Mouse (Mus musculus) lung, embryonic 16.5 days (tissue): Measurements from ENCODE around the gene Vmn1r206. TPM values are rescaled to one million over a fixed set of nuclear protein-coding genes. Genes with fewer than 3 reads are reported as not detected.
"Not testable (repeated sequence)": the region's sequence is repeated elsewhere in the genome, so short reads cannot be mapped to it uniquely, and the experiment has no call there.

ENCODE experiments used
- ATAC-seq: fragments of 200-750 bp; cut with Nextera tagmentation; 2 replicates; pipeline ENCODE4 v1.8.0; 2017; ENCODE audit warnings: low read depth, mild to moderate bottlenecking, moderate library complexity
- H3K27ac ChIP-seq: fragments of 300-500 bp; sonication (generic); 2 replicates; pipeline ENCODE4 v1.5.1; 2014; ENCODE audit warnings: mild to moderate bottlenecking, control low read depth, low read length
- H3K27me3 ChIP-seq: fragments of 300-500 bp; sonication (generic); 2 replicates; pipeline ENCODE4 v1.6.1; 2014; ENCODE audit warnings: low read depth, low read length, mixed read lengths; ENCODE audit not compliant: control insufficient read depth, insufficient read depth
- H3K36me3 ChIP-seq: fragments of 300-500 bp; sonication (generic); 2 replicates; pipeline ENCODE4 v1.6.1; 2014; ENCODE audit warnings: low read length; ENCODE audit not compliant: control insufficient read depth, insufficient read depth
- H3K4me1 ChIP-seq: fragments of 300-500 bp; sonication (generic); replicated peaks from 2 replicates; pipeline ENCODE4 v1.6.1; 2014; ENCODE audit warnings: low read length, mixed read lengths; ENCODE audit not compliant: control insufficient read depth, insufficient read depth
- H3K4me2 ChIP-seq: fragments of 300-500 bp; sonication (generic); 2 replicates; pipeline ENCODE4 v1.6.1; 2014; ENCODE audit warnings: low read depth, low read length, control low read depth
- H3K4me3 ChIP-seq: fragments of 300-500 bp; sonication (generic); 2 replicates; pipeline ENCODE4 v1.5.1; 2014; ENCODE audit warnings: mild to moderate bottlenecking, low read length, control low read depth
- H3K9ac ChIP-seq: fragments of 300-500 bp; sonication (generic); 2 replicates; pipeline ENCODE4 v1.6.1; 2014; ENCODE audit warnings: low read length, control low read depth
- H3K9me3 ChIP-seq: fragments of 300-500 bp; sonication (generic); 2 replicates; pipeline ENCODE4 v1.6.1; 2016; ENCODE audit warnings: low read length; ENCODE audit not compliant: control insufficient read depth
- WGBS: fragments of 180-500 bp; shearing (Covaris S2); extraction: QIAGEN DNeasy Blood & Tissue Kit; methylation state at CpG from one replicate; pipeline ENCODE4 v1.1.7; 2014; 5-methylcytosine and 5-hydroxymethylcytosine counted together
- polyA plus RNA-seq: library from polyadenylated mRNA; unstranded; fragments of >200 nt; fragmentation: Nextera tagmentation; extraction: Ambion mirVana; gene quantifications from 2 replicates; pipeline ENCODE4 v1.2.1, GENCODE M21; 2015

Gene Vmn1r206
- polyA plus RNA-seq: not detected in 2 replicates

- not testable (repeated sequence) for H3K9ac ChIP-seq, H3K27ac ChIP-seq, H3K27me3 ChIP-seq, H3K4me2 ChIP-seq, H3K9me3 ChIP-seq, H3K4me3 ChIP-seq, ATAC-seq, H3K4me1 ChIP-seq, H3K36me3 ChIP-seq
These were observed at the start of gene Vmn1r206 for GRCm38 (mm10) chr13:22624151-22624550. Gene Vmn1r206 (minus strand): TSS chr13:22624251.

- H3K27me3 ChIP-seq: no peaks in the 10 kb centered on the region
- 78% methylated on average over 3 of the region's 3 CpGs for WGBS
- H3K36me3 ChIP-seq: no peaks in the 10 kb centered on the region
- H3K9ac ChIP-seq: no peak within 1 kb of the TSS
- no peak within 1 kb of the TSS for H3K27ac ChIP-seq
- no peaks in the 10 kb centered on the region for H3K4me1 ChIP-seq
- H3K9me3 ChIP-seq: no peaks in the 10 kb centered on the region
- H3K4me2 ChIP-seq: no peak within 1 kb of the TSS
- H3K4me3 ChIP-seq: no peak within 1 kb of the TSS
- ATAC-seq: no peak
These were observed 31.2 kb downstream of the Vmn1r206 start, which contains the start of gene Vmn1r205 for GRCm38 (mm10) chr13:22592900-22593299. Gene Vmn1r205 (minus strand): TSS chr13:22593000.

GRCm38 (mm10) chr13:22583336-22583735 lies 40.7 kb downstream of the Vmn1r206 start:
- H3K9me3 ChIP-seq, H3K27ac ChIP-seq, H3K4me2 ChIP-seq, H3K9ac ChIP-seq, H3K4me1 ChIP-seq, ATAC-seq, H3K36me3 ChIP-seq, H3K4me3 ChIP-seq, H3K27me3 ChIP-seq: not testable (repeated sequence)
- WGBS: 77% methylated on average over 14 of the region's 14 CpGs

GRCm38 (mm10) chr13:22574911-22575310 lies 49.1 kb downstream of the Vmn1r206 start:
- WGBS: 76% methylated on average over 3 of the region's 3 CpGs
- ATAC-seq: not testable (repeated sequence)

More at GRCm38 (mm10) chr13:22574911-22575310, 49.1 kb downstream of the Vmn1r206 start:
- H3K4me2 ChIP-seq, H3K4me1 ChIP-seq, H3K4me3 ChIP-seq, H3K36me3 ChIP-seq, H3K27ac ChIP-seq, H3K27me3 ChIP-seq, H3K9me3 ChIP-seq, H3K9ac ChIP-seq: not testable (repeated sequence)

Other genes with a start within 250 kb of the Vmn1r206 start
- gene Vmn1r199, start 244.4 kb downstream of the Vmn1r206 start, polyA plus RNA-seq: not detected in 2 replicates
- gene Vmn1r200, start 233.9 kb downstream of the Vmn1r206 start, polyA plus RNA-seq: not detected in 2 replicates
- not detected in 2 replicates for gene Vmn1r201, start 152.3 kb downstream of the Vmn1r206 start, polyA plus RNA-seq
- not detected in 2 replicates for gene Vmn1r202, start 118.9 kb downstream of the Vmn1r206 start, polyA plus RNA-seq
- gene Vmn1r203, start 106.1 kb downstream of the Vmn1r206 start, polyA plus RNA-seq: not detected in 2 replicates
- not detected in 2 replicates for gene Vmn1r204, start 71.1 kb downstream of the Vmn1r206 start, polyA plus RNA-seq
- not detected in 2 replicates for gene Vmn1r205, start 31.3 kb downstream of the Vmn1r206 start, polyA plus RNA-seq
- not detected in 2 replicates for gene Vmn1r207-ps, start 105.4 kb upstream of the Vmn1r206 start, polyA plus RNA-seq
- gene Vmn1r208, start 153.1 kb upstream of the Vmn1r206 start, polyA plus RNA-seq: not detected in 2 replicates
- not detected in 2 replicates for gene Vmn1r209, start 185.4 kb upstream of the Vmn1r206 start, polyA plus RNA-seq
- gene Vmn1r210, start 207.1 kb upstream of the Vmn1r206 start, polyA plus RNA-seq: not detected in 2 replicates
- not detected in 2 replicates for gene Vmn1r211, start 233.3 kb upstream of the Vmn1r206 start, polyA plus RNA-seq